Mouse (Mus musculus): ENCODE results near the gene Dusp22. TPM values are rescaled to one million over a fixed set of nuclear protein-coding genes. Genes with fewer than 3 reads are reported as not detected.
A peak's percentile ranks its signal among the peaks of the same experiment; 100 is the strongest.

Dusp22 gene
- polyA plus RNA-seq, 1 experiment from 2014 or later = 27.1 TPM

GRCm38 (mm10) chr13:30738310-30738840, 78.6 kb downstream of the Dusp22 start:
- no peak overlapping the region for H3K4me2 ChIP-seq
- H3K27me3 ChIP-seq (ENCODE audit: insufficient read depth, low read length) = no peaks in the 10 kb centered on the region
- TF ChIP-seq CTCF (IDR thresholded peaks at IDR 0.05; ENCODE audit: low read depth) = no peak
- no peaks in the 10 kb centered on the region for H3K9me3 ChIP-seq (ENCODE audit: low read depth, low read length)
- H3K9ac ChIP-seq = no peak overlapping the region
- H3K4me3 ChIP-seq (ENCODE audit: low read depth, low read length) = no peak overlapping the region
- 78% methylated on average over 4 of the region's 4 CpGs for WGBS
- H3K27ac ChIP-seq (ENCODE audit: low read depth) = no peak overlapping the region
- ATAC-seq (ENCODE audit: insufficient read depth) = no peak
- H3K4me1 ChIP-seq (ENCODE audit: insufficient read depth) = no peaks in the 10 kb centered on the region
- DNase-seq = no peak
- no peaks in the 10 kb centered on the region for H3K36me3 ChIP-seq (ENCODE audit: insufficient read depth)

- DNase-seq = no peak
- WGBS = 70% methylated on average over 5 of the region's 5 CpGs
- no peak overlapping the region for H3K4me3 ChIP-seq (ENCODE audit: low read depth, low read length)
These were observed 81.4 kb downstream of the Dusp22 start for GRCm38 (mm10) chr13:30741172-30741571.

DNA sequence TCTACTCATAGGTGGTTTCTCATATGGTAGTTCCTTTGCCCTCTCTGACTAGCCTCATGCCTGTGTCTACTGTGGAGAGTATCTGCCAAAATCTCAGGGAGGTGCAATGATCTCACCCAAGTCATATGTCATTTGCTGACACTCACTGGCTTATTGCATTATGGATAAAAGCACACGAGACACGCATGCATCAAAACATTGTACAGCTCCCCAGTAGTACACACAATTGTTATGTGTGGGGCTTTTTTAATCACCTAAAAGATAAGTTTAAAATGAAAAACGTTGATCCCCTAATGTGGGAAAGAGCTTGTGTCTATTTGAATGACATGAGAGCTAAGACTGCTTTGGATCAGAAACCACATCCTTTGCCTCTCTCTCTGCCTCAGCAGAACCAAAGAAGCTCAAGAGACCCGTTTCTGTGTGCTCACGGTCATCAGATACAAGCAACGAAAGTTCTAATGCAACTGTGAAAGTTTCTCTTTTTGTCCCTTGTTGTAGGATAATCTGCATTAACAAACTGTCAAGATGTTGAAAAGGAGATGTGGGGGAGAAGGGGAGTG, 82.7 kb downstream of the Dusp22 start:
- ATAC-seq (ENCODE audit: insufficient read depth) = no peak
- no peak for TF ChIP-seq CTCF (IDR thresholded peaks at IDR 0.05; ENCODE audit: low read depth)
- Histone ChIP-seq H3K27me3 (ENCODE audit: insufficient read depth, low read length) (peaks cover 6% of the 10 kb centered on the region; the same call in 1 of the 2 replicates), H3K4me2 (no peak overlapping the region), H3K9ac (no peak overlapping the region), H3K4me1 (ENCODE audit: insufficient read depth) (no peaks in the 10 kb centered on the region), H3K27ac (ENCODE audit: low read depth) (no peak overlapping the region), H3K4me3 (ENCODE audit: low read depth, low read length) (no peak overlapping the region), H3K36me3 (ENCODE audit: insufficient read depth) (no peaks in the 10 kb centered on the region), H3K9me3 (ENCODE audit: low read depth, low read length) (no peaks in the 10 kb centered on the region)
- WGBS = 62% methylated on average over 6 of the region's 6 CpGs
- no peak for DNase-seq

More at GRCm38 (mm10) chr13:30741172-30741571, 81.4 kb downstream of the Dusp22 start:
- no peaks in the 10 kb centered on the region for H3K36me3 ChIP-seq (ENCODE audit: insufficient read depth)
- ATAC-seq (ENCODE audit: insufficient read depth) = no peak
- H3K9ac ChIP-seq = no peak overlapping the region
- no peaks in the 10 kb centered on the region for H3K4me1 ChIP-seq (ENCODE audit: insufficient read depth)
- no peaks in the 10 kb centered on the region for H3K27me3 ChIP-seq (ENCODE audit: insufficient read depth, low read length)
- H3K9me3 ChIP-seq (ENCODE audit: low read depth, low read length) = no peaks in the 10 kb centered on the region
- H3K4me2 ChIP-seq = no peak overlapping the region
- no peak overlapping the region for H3K27ac ChIP-seq (ENCODE audit: low read depth)
- TF ChIP-seq CTCF (IDR thresholded peaks at IDR 0.05; ENCODE audit: low read depth) = no peak

GRCm38 (mm10) chr13:30745121-30745520, 85.3 kb downstream of the Dusp22 start:
- no peak for TF ChIP-seq CTCF (IDR thresholded peaks at IDR 0.05; ENCODE audit: low read depth)
- 43% methylated on average over 7 of the region's 7 CpGs for WGBS

GRCm38 (mm10) chr13:30747068-30747467, 87.3 kb downstream of the Dusp22 start:
- Histone ChIP-seq H3K27ac (ENCODE audit: low read depth) (no peak overlapping the region), H3K27me3 (ENCODE audit: insufficient read depth, low read length) (peaks cover 52% of the 10 kb centered on the region), H3K4me3 (ENCODE audit: low read depth, low read length) (no peak overlapping the region), H3K9me3 (ENCODE audit: low read depth, low read length) (no peaks in the 10 kb centered on the region), H3K4me1 (ENCODE audit: insufficient read depth) (no peaks in the 10 kb centered on the region), H3K36me3 (ENCODE audit: insufficient read depth) (no peaks in the 10 kb centered on the region), H3K9ac (no peak overlapping the region), H3K4me2 (no peak overlapping the region)
- WGBS = 61% methylated on average over 5 of the region's 5 CpGs
- DNase-seq = no peak
- ATAC-seq (ENCODE audit: insufficient read depth) = no peak
- no peak for TF ChIP-seq CTCF (IDR thresholded peaks at IDR 0.05; ENCODE audit: low read depth)

More at GRCm38 (mm10) chr13:30745121-30745520, 85.3 kb downstream of the Dusp22 start:
- Histone ChIP-seq H3K27me3 (ENCODE audit: insufficient read depth, low read length) (peaks cover 33% of the 10 kb centered on the region), H3K4me3 (ENCODE audit: low read depth, low read length) (no peak overlapping the region), H3K4me1 (ENCODE audit: insufficient read depth) (no peaks in the 10 kb centered on the region), H3K36me3 (ENCODE audit: insufficient read depth) (no peaks in the 10 kb centered on the region), H3K9ac (no peak overlapping the region), H3K9me3 (ENCODE audit: low read depth, low read length) (no peaks in the 10 kb centered on the region), H3K27ac (ENCODE audit: low read depth) (no peak overlapping the region), H3K4me2 (no peak overlapping the region)
- ATAC-seq (ENCODE audit: insufficient read depth) (no peak), DNase-seq (no peak)

- 48% methylated on average over 11 of the region's 11 CpGs for WGBS
- no peak for DNase-seq
- TF ChIP-seq CTCF (IDR thresholded peaks at IDR 0.05; ENCODE audit: low read depth) = no peak
These were observed 87.7 kb downstream of the Dusp22 start for GRCm38 (mm10) chr13:30747504-30747903.

GRCm38 (mm10) chr13:30748321-30748720, 88.5 kb downstream of the Dusp22 start:
- Histone ChIP-seq H3K9ac (no peak overlapping the region), H3K27ac (ENCODE audit: low read depth) (no peak overlapping the region), H3K9me3 (ENCODE audit: low read depth, low read length) (no peaks in the 10 kb centered on the region), H3K4me1 (ENCODE audit: insufficient read depth) (no peaks in the 10 kb centered on the region), H3K4me3 (ENCODE audit: low read depth, low read length) (no peak overlapping the region), H3K27me3 (ENCODE audit: insufficient read depth, low read length) (peaks cover 61% of the 10 kb centered on the region), H3K36me3 (ENCODE audit: insufficient read depth) (no peaks in the 10 kb centered on the region), H3K4me2 (peak overlapping the region; percentile 72)
- ATAC-seq (ENCODE audit: insufficient read depth) (no peak), DNase-seq (no peak)
- WGBS = 53% methylated on average over 11 of the region's 11 CpGs
- no peak for TF ChIP-seq CTCF (IDR thresholded peaks at IDR 0.05; ENCODE audit: low read depth)

More at GRCm38 (mm10) chr13:30747504-30747903, 87.7 kb downstream of the Dusp22 start:
- ATAC-seq (ENCODE audit: insufficient read depth) = no peak
- Histone ChIP-seq H3K9me3 (ENCODE audit: low read depth, low read length) (no peaks in the 10 kb centered on the region), H3K4me2 (no peak overlapping the region), H3K9ac (no peak overlapping the region), H3K27ac (ENCODE audit: low read depth) (no peak overlapping the region), H3K36me3 (ENCODE audit: insufficient read depth) (no peaks in the 10 kb centered on the region), H3K4me3 (ENCODE audit: low read depth, low read length) (no peak overlapping the region), H3K27me3 (ENCODE audit: insufficient read depth, low read length) (peaks cover 56% of the 10 kb centered on the region), H3K4me1 (ENCODE audit: insufficient read depth) (no peaks in the 10 kb centered on the region)

Measured in lung, embryonic 14.5 days (tissue).